Mouse (Mus musculus): ENCODE results near the gene Atxn1. TPM values are rescaled to one million over a fixed set of nuclear protein-coding genes. Genes with fewer than 3 reads are reported as not detected.

Gene Atxn1
- total and polyA plus RNA-seq, 3 experiments: 0.39 to 1.1 TPM; not detected in 1

GRCm38 (mm10) chr13:45571795-45572262 is 393.0 kb downstream of the Atxn1 start:
- Histone ChIP-seq H3K27ac (ENCODE audit: control insufficient read depth, low read depth, low read length) (peak overlapping the region; percentile 41; the same call in 1 of the 2 replicates), H3K4me3 (ENCODE audit: control insufficient read depth in 1 of 2, insufficient read depth in 1 of 2, low read depth in 2 of 2, low read length in 2 of 2) (peak overlapping the region; percentile 37 to 59), H3K4me1 (ENCODE audit: control insufficient read depth in 1 of 2, insufficient read depth in 2 of 2, low read length in 2 of 2) (peaks cover 0 to 3% of the 10 kb centered on the region in 2 experiments; a peak in 1 of 4 replicates), H3K9ac (ENCODE audit: control insufficient read depth, low read depth, low read length, poor library complexity, severe bottlenecking) (peak overlapping the region; percentile 40; the same call in 1 of the 2 replicates), H3K27me3 (ENCODE audit: control insufficient read depth in 1 of 2, insufficient read depth in 2 of 2, low read length in 2 of 2) (no peaks in the 10 kb centered on the region), H3K9me3 (replicated peaks; ENCODE audit: insufficient read depth, low read length) (no peaks in the 10 kb centered on the region), H3K36me3 (ENCODE audit: control insufficient read depth in 1 of 2, insufficient read depth in 2 of 2, low read length in 2 of 2) (peaks cover 0 to 3% of the 10 kb centered on the region in 2 experiments; a peak in 2 of 4 replicates), H3K79me2 (ENCODE audit: control insufficient read depth, insufficient read depth, low read length, poor library complexity) (no peaks in the 10 kb centered on the region)
- peak; percentile 93 for DNase-seq (ENCODE audit: low read depth, low spot score)
- TF ChIP-seq ETS1 (IDR thresholded peaks at IDR 0.05; ENCODE audit: low read depth, low read length) (peak; percentile 24; the same call in 1 of the 2 replicates), GABPA (IDR thresholded peaks at IDR 0.05; ENCODE audit: low read depth, low read length) (no peak), MAX (IDR thresholded peaks at IDR 0.05; ENCODE audit: low read length) (peak; percentile 94), MYB (IDR thresholded peaks at IDR 0.05; ENCODE audit: low read depth, low read length) (0 out of 2 replicates have a peak, but pooled peaks have one; percentile 18), USF1 (IDR thresholded peaks at IDR 0.05; ENCODE audit: low read depth, low read length) (peak; percentile 93), MXI1 (IDR thresholded peaks at IDR 0.05; ENCODE audit: low read depth, low read length) (peak; percentile 83), CHD1 (IDR thresholded peaks at IDR 0.05; ENCODE audit: low read depth, low read length) (no peak), UBTF (IDR thresholded peaks at IDR 0.05; ENCODE audit: borderline replicate concordance, insufficient read depth, low read depth, low read length) (no peak), ZC3H11A (IDR thresholded peaks at IDR 0.05; ENCODE audit: low read depth, low read length) (peak; percentile 63), POLR2AphosphoS5 (IDR thresholded peaks at IDR 0.05; ENCODE audit: borderline replicate concordance, low read depth, low read length) (no peak), MAZ (IDR thresholded peaks at IDR 0.05; ENCODE audit: low read depth, low read length) (no peak), TAL1 (IDR thresholded peaks at IDR 0.05; ENCODE audit: low read length) (no peak), MYC (IDR thresholded peaks at IDR 0.05; ENCODE audit: low read depth, low read length) (peak; percentile 75), USF2 (IDR thresholded peaks at IDR 0.05; ENCODE audit: borderline replicate concordance in 1 of 2, insufficient read depth in 1 of 2, low read depth in 1 of 2, low read length in 2 of 2) (peak in 1 of 2 experiments; percentile 74; a peak in 2 of 4 replicates), ZMIZ1 (IDR thresholded peaks at IDR 0.05; ENCODE audit: low read depth, low read length) (no peak), EP300 (IDR thresholded peaks at IDR 0.05; ENCODE audit: low read depth in 1 of 2, low read length in 2 of 2) (peak in 1 of 2 experiments; percentile 33; a peak in 2 of 4 replicates), MAFK (IDR thresholded peaks at IDR 0.05; ENCODE audit: borderline replicate concordance, low read depth, low read length) (no peak), POLR2AphosphoS2 (IDR thresholded peaks at IDR 0.05; ENCODE audit: low read length) (no peak), RAD21 (IDR thresholded peaks at IDR 0.05; ENCODE audit: low read depth, low read length) (peak; percentile 65), JUND (IDR thresholded peaks at IDR 0.05; ENCODE audit: low read depth, low read length) (0 out of 2 replicates have a peak, but pooled peaks have one; percentile 21), ZNF384 (IDR thresholded peaks at IDR 0.05; ENCODE audit: low read depth, low read length) (0 out of 2 replicates have a peak, but pooled peaks have one; percentile 18), CTCF (IDR thresholded peaks at IDR 0.05 in 2 of 3, conservative IDR thresholded peaks at IDR 0.05 in 1 of 3; ENCODE audit: control insufficient read depth in 1 of 3, insufficient read depth in 1 of 3, low read depth in 2 of 3, low read length in 3 of 3, poor library complexity in 1 of 3, severe bottlenecking in 1 of 3) (peak; percentile 91 to 97 (median 94)), MEF2A (IDR thresholded peaks at IDR 0.05; ENCODE audit: extremely low read depth, insufficient replicate concordance, low read depth, low read length, poor library complexity, severe bottlenecking) (no peak), TBP (IDR thresholded peaks at IDR 0.05; ENCODE audit: low read depth, low read length) (0 out of 2 replicates have a peak, but pooled peaks have one; percentile 19), NELFE (IDR thresholded peaks at IDR 0.05; ENCODE audit: low read depth, low read length) (no peak), RCOR1 (IDR thresholded peaks at IDR 0.05; ENCODE audit: low read depth, low read length) (0 out of 2 replicates have a peak, but pooled peaks have one; percentile 42), POLR2A (IDR thresholded peaks at IDR 0.05; ENCODE audit: control insufficient read depth in 1 of 2, insufficient read depth in 1 of 2, low read depth in 1 of 2, low read length in 2 of 2, poor library complexity in 1 of 2) (no peak), BHLHE40 (IDR thresholded peaks at IDR 0.05; ENCODE audit: borderline replicate concordance, low read depth, low read length) (peak; percentile 95), ELF1 (IDR thresholded peaks at IDR 0.05; ENCODE audit: low read depth, low read length) (no peak), GATA1 (IDR thresholded peaks at IDR 0.05; ENCODE audit: low read depth, low read length) (peak; percentile 50; the same call in 1 of the 2 replicates), ZKSCAN1 (IDR thresholded peaks at IDR 0.05; ENCODE audit: low read depth, low read length) (no peak), HCFC1 (IDR thresholded peaks at IDR 0.05; ENCODE audit: low read depth, low read length) (peak; percentile 47; the same call in 1 of the 2 replicates), SMC3 (IDR thresholded peaks at IDR 0.05; ENCODE audit: low read depth, low read length) (peak; percentile 94), NRF1 (IDR thresholded peaks at IDR 0.05; ENCODE audit: insufficient read depth, low read depth, low read length, poor library complexity, severe bottlenecking) (no peak), E2F4 (IDR thresholded peaks at IDR 0.05; ENCODE audit: borderline replicate concordance, low read depth, low read length) (no peak), CHD2 (IDR thresholded peaks at IDR 0.05; ENCODE audit: low read length) (no peak)
